Mouse (Mus musculus): ENCODE data around the gene Wdr54. TPM values are rescaled to one million over a fixed set of nuclear protein-coding genes. Genes with fewer than 3 reads are reported as not detected.

The Wdr54 gene
- 1.0 and 1.2 TPM in 2 replicates for polyA plus RNA-seq (2015; fragmentation: Nextera tagmentation; extraction: Ambion mirVana)

DNA sequence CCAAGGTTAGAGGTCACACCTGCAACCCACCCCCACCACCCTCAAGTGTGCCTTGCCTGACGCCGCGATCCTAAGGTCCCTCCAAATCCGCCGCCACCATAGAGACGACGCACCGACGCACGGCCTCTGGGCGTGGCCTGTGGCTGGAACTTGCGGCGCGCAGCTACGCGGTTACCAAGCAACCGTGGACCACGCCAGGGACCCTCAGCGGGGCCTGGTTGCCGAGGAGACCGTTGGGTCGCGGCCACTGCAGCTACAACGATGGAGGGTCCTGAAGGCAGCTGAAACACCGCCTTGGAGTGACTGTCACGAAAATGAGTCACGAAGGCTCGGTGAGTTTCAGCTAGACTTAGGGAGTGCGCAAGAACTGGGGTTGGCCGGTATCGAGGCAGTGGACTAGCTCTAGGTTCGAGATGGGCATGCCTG, at the start of gene Wdr54, which contains the start of gene 1700003E16Rik:
Gene Wdr54 (minus strand): TSS at position 139 of the 426 bp plus-strand sequence.
Gene 1700003E16Rik (plus strand): TSS at position 146 of the 426 bp plus-strand sequence.
- Histone ChIP-seq H3K27ac (ENCODE audit: low read depth, low read length) (no peak within 1 kb of the TSS), H3K4me1 (replicated peaks; ENCODE audit: control insufficient read depth, insufficient read depth, low read length) (peaks cover 6% of the 10 kb centered on the region), H3K4me3 (ENCODE audit: low read depth, low read length) (peak within 1 kb of the TSS; percentile 47), H3K36me3 (ENCODE audit: control insufficient read depth, insufficient read depth) (peaks cover 13% of the 10 kb centered on the region), H3K27me3 (replicated peaks; ENCODE audit: control insufficient read depth, insufficient read depth, low read length) (0 out of 2 replicates have a peak, but pooled peaks cover 6% of the 10 kb centered on the region), H3K9ac (ENCODE audit: low read depth, low read length) (no peak within 1 kb of the TSS), H3K9me3 (ENCODE audit: control insufficient read depth) (no peaks in the 10 kb centered on the region), H3K4me2 (replicated peaks; ENCODE audit: low read depth) (peak within 1 kb of the TSS; percentile 88)
- no peak for TF ChIP-seq CTCF (IDR thresholded peaks at IDR 0.05; ENCODE audit: low read depth)
- ATAC-seq: 0 out of 2 replicates have a peak, but pooled peaks have one; percentile 25
- WGBS: under 1% methylated on average over 32 of the region's 32 CpGs

GRCm38 (mm10) chr6:83205851-83206250, 49.7 kb upstream of the Wdr54 start:
- 85% methylated on average over 3 of the region's 3 CpGs for WGBS
- no peak for ATAC-seq

GRCm38 (mm10) chr6:83203320-83203719, 47.1 kb upstream of the Wdr54 start:
- Histone ChIP-seq H3K9ac (ENCODE audit: low read depth, low read length) (no peak overlapping the region), H3K9me3 (ENCODE audit: control insufficient read depth) (no peaks in the 10 kb centered on the region), H3K36me3 (ENCODE audit: control insufficient read depth, insufficient read depth) (peaks cover 25% of the 10 kb centered on the region), H3K27ac (ENCODE audit: low read depth, low read length) (no peak overlapping the region), H3K4me1 (replicated peaks; ENCODE audit: control insufficient read depth, insufficient read depth, low read length) (peaks cover 4% of the 10 kb centered on the region; the same call in 1 of the 2 replicates), H3K4me2 (replicated peaks; ENCODE audit: low read depth) (no peak overlapping the region), H3K4me3 (ENCODE audit: low read depth, low read length) (no peak overlapping the region), H3K27me3 (replicated peaks; ENCODE audit: control insufficient read depth, insufficient read depth, low read length) (no peaks in the 10 kb centered on the region)
- no peak for TF ChIP-seq CTCF (IDR thresholded peaks at IDR 0.05; ENCODE audit: low read depth)
- 86% methylated on average over 4 of the region's 4 CpGs for WGBS
- ATAC-seq: no peak

More at GRCm38 (mm10) chr6:83205851-83206250, 49.7 kb upstream of the Wdr54 start:
- H3K27ac ChIP-seq (ENCODE audit: low read depth, low read length): no peak overlapping the region
- no peaks in the 10 kb centered on the region for H3K27me3 ChIP-seq (replicated peaks; ENCODE audit: control insufficient read depth, insufficient read depth, low read length)
- no peak overlapping the region for H3K4me3 ChIP-seq (ENCODE audit: low read depth, low read length)
- TF ChIP-seq CTCF (IDR thresholded peaks at IDR 0.05; ENCODE audit: low read depth): no peak
- no peaks in the 10 kb centered on the region for H3K9me3 ChIP-seq (ENCODE audit: control insufficient read depth)
- H3K36me3 ChIP-seq (ENCODE audit: control insufficient read depth, insufficient read depth): 0 out of 2 replicates have a peak, but pooled peaks cover 4% of the 10 kb centered on the region
- H3K9ac ChIP-seq (ENCODE audit: low read depth, low read length): no peak overlapping the region
- peaks cover 4% of the 10 kb centered on the region; the same call in 1 of the 2 replicates for H3K4me1 ChIP-seq (replicated peaks; ENCODE audit: control insufficient read depth, insufficient read depth, low read length)
- no peak overlapping the region for H3K4me2 ChIP-seq (replicated peaks; ENCODE audit: low read depth)

GRCm38 (mm10) chr6:83197345-83198004, 41.3 kb upstream of the Wdr54 start:
- H3K27ac ChIP-seq (ENCODE audit: low read depth, low read length): no peak overlapping the region
- peaks cover 82% of the 10 kb centered on the region for H3K36me3 ChIP-seq (ENCODE audit: control insufficient read depth, insufficient read depth)
- H3K4me2 ChIP-seq (replicated peaks; ENCODE audit: low read depth): no peak overlapping the region
- H3K27me3 ChIP-seq (replicated peaks; ENCODE audit: control insufficient read depth, insufficient read depth, low read length): no peaks in the 10 kb centered on the region
- H3K4me3 ChIP-seq (ENCODE audit: low read depth, low read length): no peak overlapping the region
- no peak overlapping the region for H3K9ac ChIP-seq (ENCODE audit: low read depth, low read length)
- peak; percentile 59 for TF ChIP-seq CTCF (IDR thresholded peaks at IDR 0.05; ENCODE audit: low read depth)
- WGBS: 55% methylated on average over 15 of the region's 15 CpGs
- no peaks in the 10 kb centered on the region for H3K9me3 ChIP-seq (ENCODE audit: control insufficient read depth)
- no peaks in the 10 kb centered on the region for H3K4me1 ChIP-seq (replicated peaks; ENCODE audit: control insufficient read depth, insufficient read depth, low read length)
- no peak; the same call in 1 of the 2 replicates for ATAC-seq

GRCm38 (mm10) chr6:83193571-83193970, 37.4 kb upstream of the Wdr54 start:
- H3K27me3 ChIP-seq (replicated peaks; ENCODE audit: control insufficient read depth, insufficient read depth, low read length): no peaks in the 10 kb centered on the region
- no peak overlapping the region for H3K4me2 ChIP-seq (replicated peaks; ENCODE audit: low read depth)
- H3K27ac ChIP-seq (ENCODE audit: low read depth, low read length): no peak overlapping the region
- H3K4me1 ChIP-seq (replicated peaks; ENCODE audit: control insufficient read depth, insufficient read depth, low read length): no peaks in the 10 kb centered on the region
- TF ChIP-seq CTCF (IDR thresholded peaks at IDR 0.05; ENCODE audit: low read depth): no peak
- no peak for ATAC-seq
- peaks cover 98% of the 10 kb centered on the region for H3K36me3 ChIP-seq (ENCODE audit: control insufficient read depth, insufficient read depth)
- no peak overlapping the region for H3K9ac ChIP-seq (ENCODE audit: low read depth, low read length)
- 86% methylated on average over 7 of the region's 7 CpGs for WGBS
- H3K4me3 ChIP-seq (ENCODE audit: low read depth, low read length): no peak overlapping the region
- no peaks in the 10 kb centered on the region for H3K9me3 ChIP-seq (ENCODE audit: control insufficient read depth)

- no peak overlapping the region for H3K27ac ChIP-seq (ENCODE audit: low read depth, low read length)
- no peak overlapping the region for H3K4me3 ChIP-seq (ENCODE audit: low read depth, low read length)
- no peak for ATAC-seq
- H3K27me3 ChIP-seq (replicated peaks; ENCODE audit: control insufficient read depth, insufficient read depth, low read length): no peaks in the 10 kb centered on the region
- no peak overlapping the region for H3K4me2 ChIP-seq (replicated peaks; ENCODE audit: low read depth)
- H3K4me1 ChIP-seq (replicated peaks; ENCODE audit: control insufficient read depth, insufficient read depth, low read length): no peaks in the 10 kb centered on the region
- no peaks in the 10 kb centered on the region for H3K9me3 ChIP-seq (ENCODE audit: control insufficient read depth)
- WGBS: 90% methylated on average over 2 of the region's 2 CpGs
- no peak for TF ChIP-seq CTCF (IDR thresholded peaks at IDR 0.05; ENCODE audit: low read depth)
- H3K36me3 ChIP-seq (ENCODE audit: control insufficient read depth, insufficient read depth): peaks cover 63% of the 10 kb centered on the region
- no peak overlapping the region for H3K9ac ChIP-seq (ENCODE audit: low read depth, low read length)
Observed at GRCm38 (mm10) chr6:83186946-83187345, 30.7 kb upstream of the Wdr54 start.

Data from intestine, postnatal 0 days (tissue).